Mouse (Mus musculus) monocyte, adult 2 months (primary cell): ENCODE data around the gene Olfr747.
"Not testable (repeated sequence)": the region's sequence is repeated elsewhere in the genome, so short reads cannot be mapped to it uniquely, and the experiment has no call there.

ENCODE experiments used
- DNase-seq, 2 experiments: peaks; one replicate each; pipeline ENCODE4 v3.0.0; 2022; ENCODE audit warnings: low spot score in 2 of 2, low read depth in 1 of 2

The Olfr747 gene

GRCm38 (mm10) chr14:50693106-50693505 lies at the start of gene Olfr747:
Olfr747 (minus strand) TSS chr14:50693206.
- no peak for DNase-seq

GRCm38 (mm10) chr14:50741584-50741983 lies 48.6 kb upstream of the Olfr747 start:
- no peak for DNase-seq

- no peak for DNase-seq
Observed at GRCm38 (mm10) chr14:50740334-50740733, 47.3 kb upstream of the Olfr747 start.

GRCm38 (mm10) chr14:50722371-50722770 lies 29.4 kb upstream of the Olfr747 start:
- not testable (repeated sequence) for DNase-seq

- not testable (repeated sequence) for DNase-seq
Observed at GRCm38 (mm10) chr14:50719875-50720274, 26.9 kb upstream of the Olfr747 start.

- no peak for DNase-seq
Observed at GRCm38 (mm10) chr14:50707073-50707472, 14.1 kb upstream of the Olfr747 start, which contains the start of gene Olfr748. Olfr748 (plus strand) TSS chr14:50707373.

GRCm38 (mm10) chr14:50646783-50647182 lies 46.2 kb downstream of the Olfr747 start, which contains the start of gene Olfr746:
Olfr746 (plus strand) TSS chr14:50647083.
- DNase-seq, result no peak

GRCm38 (mm10) chr14:50639088-50639487 lies 53.9 kb downstream of the Olfr747 start, which contains the start of gene Olfr745:
Olfr745 (plus strand) TSS chr14:50639388.
- DNase-seq, result no peak
